In the genomic region with DNA sequence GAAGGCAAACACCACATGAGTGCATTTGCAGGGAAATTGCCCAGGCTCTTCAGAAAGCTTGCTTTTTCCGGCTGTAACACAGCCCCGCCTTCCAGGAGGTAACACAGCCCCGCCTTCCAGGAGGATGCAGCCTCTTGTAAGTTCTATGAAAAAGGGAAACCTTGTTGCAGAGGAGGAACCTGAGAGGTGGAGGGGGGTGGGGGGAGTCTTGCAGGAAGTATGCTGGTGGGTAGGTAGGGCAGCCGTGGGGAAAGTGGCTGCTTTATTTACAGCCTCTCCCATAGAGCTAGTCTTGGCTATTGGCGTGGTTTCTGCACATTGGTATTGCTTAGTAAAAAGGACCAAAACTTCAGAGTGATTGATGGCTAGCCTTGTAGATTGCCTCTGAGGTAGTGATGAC, we compare ENCODE assay signal across 30 mouse cellular contexts.
DNase-seq lines count a peak whose midpoint lies in the region; ATAC-seq lines count a peak whose summit lies in the region.
"Had no signal": no experiment of that assay in that cellular context is flagged by ENCODE, and none has a peak within 500 bp of the region (broad histone marks: within the 10 kb centered on the region; RNA-seq: fewer than 3 reads in every experiment).

No protein-coding gene starts in this region.

- 0 out of 2 replicates have a peak overlapping the region, but pooled peaks have one; percentile 12 for H3K27ac ChIP-seq in hindbrain, embryonic 10.5 days
- no peak overlapping the region for H3K27ac ChIP-seq in hindbrain, embryonic 13.5 days
- H3K27ac ChIP-seq: embryonic facial prominence, embryonic 10.5 days; embryonic facial prominence, embryonic 15.5 days; forebrain, embryonic 12.5 days; heart, embryonic 15.5 days; hindbrain, embryonic 15.5 days; intestine, embryonic 15.5 days; kidney, postnatal 0 days; liver, embryonic 14.5 days had no signal

- WGBS in hindbrain, embryonic 10.5 days, result 74% methylated on average over 5 of the region's 5 CpGs
- WGBS in hindbrain, embryonic 13.5 days, result 67% methylated on average over 5 of the region's 5 CpGs

- ATAC-seq in hindbrain, embryonic 13.5 days (ENCODE audit: low FRiP score), result no peak
- ATAC-seq in CD4-positive, CD25-positive, alpha-beta regulatory T cell, adult 4 months, result peak; percentile 66
- peak; percentile 43 for ATAC-seq in inflammation-experienced regulatory T-cells, adult 6 months
- ATAC-seq: forebrain, postnatal 0 days; intestine, embryonic 15.5 days; midbrain, embryonic 16.5 days had no signal

- no peak overlapping the region for H3K9ac ChIP-seq in hindbrain, embryonic 13.5 days
- H3K9ac ChIP-seq: embryonic facial prominence, embryonic 15.5 days; forebrain, embryonic 12.5 days; forebrain, postnatal 0 days; heart, embryonic 15.5 days; hindbrain, embryonic 15.5 days; intestine, embryonic 15.5 days; liver, embryonic 14.5 days; lung, embryonic 14.5 days had no signal

- no peak overlapping the region for H3K4me2 ChIP-seq in hindbrain, embryonic 13.5 days
- H3K4me2 ChIP-seq: embryonic facial prominence, embryonic 15.5 days; forebrain, embryonic 12.5 days; heart, embryonic 15.5 days; hindbrain, embryonic 15.5 days; intestine, embryonic 15.5 days; lung, embryonic 14.5 days; midbrain, embryonic 11.5 days had no signal

- no peaks in the 10 kb centered on the region for H3K9me3 ChIP-seq in hindbrain, embryonic 10.5 days
- H3K9me3 ChIP-seq in hindbrain, embryonic 13.5 days, result no peaks in the 10 kb centered on the region
- H3K9me3 ChIP-seq: embryonic facial prominence, embryonic 10.5 days; embryonic facial prominence, embryonic 15.5 days; forebrain, embryonic 12.5 days; G1E; heart, embryonic 15.5 days; hindbrain, embryonic 15.5 days; intestine, embryonic 15.5 days had no signal

- no peak for DNase-seq in hindbrain, embryonic 10.5 days (ENCODE audit: low spot score)
- DNase-seq in ZHBTc4 (ENCODE audit: low read depth, low spot score), result peak; percentile 24
- DNase-seq in left cerebral cortex, adult 9 months (ENCODE audit: low spot score in 2 of 2), result no peak
- no peak for DNase-seq in lung, postnatal 25 days (ENCODE audit: low spot score)
- no peak for DNase-seq in retina, postnatal 1 day
- DNase-seq: adrenal gland, postnatal 14 days; cerebellum, adult 18-20 months; cerebellum, postnatal 14 days; forebrain, postnatal 0 days; kidney, adult 2 months; layer of hippocampus, adult 9-11 months; liver; lung, embryonic 14.5 days; lung, postnatal 14 days; right cerebral cortex, adult 18-20 months; right cerebral cortex, postnatal 4 days had no signal

- no peak overlapping the region for H3K4me3 ChIP-seq in hindbrain, embryonic 10.5 days
- H3K4me3 ChIP-seq in hindbrain, embryonic 13.5 days, result no peak overlapping the region
- H3K4me3 ChIP-seq: embryonic facial prominence, embryonic 10.5 days; embryonic facial prominence, embryonic 15.5 days; forebrain, embryonic 12.5 days; heart, embryonic 15.5 days; hindbrain, embryonic 15.5 days; intestine, embryonic 15.5 days had no signal

- peaks cover 37% of the 10 kb centered on the region for H3K4me1 ChIP-seq in hindbrain, embryonic 10.5 days (replicated peaks)
- H3K4me1 ChIP-seq in hindbrain, embryonic 13.5 days (replicated peaks), result peaks cover 66% of the 10 kb centered on the region
- H3K4me1 ChIP-seq: embryonic facial prominence, embryonic 15.5 days; heart, embryonic 15.5 days; intestine, embryonic 15.5 days had no signal

- H3K36me3 ChIP-seq in hindbrain, embryonic 10.5 days, result no peaks in the 10 kb centered on the region
- no peaks in the 10 kb centered on the region for H3K36me3 ChIP-seq in hindbrain, embryonic 13.5 days
- H3K36me3 ChIP-seq: embryonic facial prominence, embryonic 10.5 days; embryonic facial prominence, embryonic 15.5 days; forebrain, embryonic 12.5 days; G1E; heart, embryonic 15.5 days; hindbrain, embryonic 15.5 days; intestine, embryonic 15.5 days had no signal

- no peaks in the 10 kb centered on the region for H3K27me3 ChIP-seq in hindbrain, embryonic 10.5 days (ENCODE audit: insufficient read depth, poor library complexity, severe bottlenecking)
- no peaks in the 10 kb centered on the region for H3K27me3 ChIP-seq in hindbrain, embryonic 13.5 days
- H3K27me3 ChIP-seq: embryonic facial prominence, embryonic 15.5 days; forebrain, embryonic 12.5 days; heart, embryonic 15.5 days; hindbrain, embryonic 15.5 days; intestine, embryonic 15.5 days had no signal
